ENCODE assay signal across 37 mouse cellular contexts in the genomic region with DNA sequence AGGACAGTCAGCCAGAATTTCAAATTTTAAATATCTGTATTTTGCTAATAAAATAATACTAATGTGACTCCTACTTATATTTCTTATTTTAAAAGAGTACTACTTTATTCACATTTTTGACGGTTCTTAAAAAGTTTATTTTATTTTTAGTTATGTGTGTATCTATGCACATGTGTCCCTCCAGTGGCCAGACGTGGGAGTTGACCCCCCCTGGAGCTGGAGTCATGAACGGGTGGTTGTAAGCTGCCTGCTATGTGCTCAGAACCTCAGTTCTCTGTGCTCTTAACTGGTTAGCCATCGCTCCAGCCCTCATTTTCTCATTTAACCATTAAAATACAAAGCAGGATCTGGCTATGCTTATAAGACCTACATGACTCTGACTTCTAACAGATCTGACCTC. TPM values are rescaled to one million over a fixed set of nuclear protein-coding genes. Genes with fewer than 3 reads are reported as not detected.
A peak's percentile ranks its signal among the peaks of the same experiment; 100 is the strongest.
DNase-seq lines count a peak whose midpoint lies in the region; ATAC-seq and TF ChIP-seq lines count a peak whose summit lies in the region.
"Had no signal": no experiment of that assay in that cellular context is flagged by ENCODE, and none has a peak within 500 bp of the region (broad histone marks: within the 10 kb centered on the region; RNA-seq: fewer than 3 reads in every experiment).

No protein-coding gene starts in this region.

- H3K27me3 ChIP-seq in kidney, embryonic 16.5 days (ENCODE audit: insufficient read depth, low read length) = no peaks in the 10 kb centered on the region
- H3K27me3 ChIP-seq: embryonic facial prominence, embryonic 15.5 days; forebrain, embryonic 12.5 days; hindbrain, embryonic 12.5 days; kidney, embryonic 15.5 days; stomach, embryonic 15.5 days had no signal

- no peak for DNase-seq in layer of hippocampus, adult 2 months (ENCODE audit: low spot score in 2 of 2)
- no peak for DNase-seq in layer of hippocampus, adult 8-10 months (ENCODE audit: low spot score in 2 of 2)
- DNase-seq in 3T3-L1 (ENCODE audit: low read depth, low spot score) (peak; percentile 26), 416B (ENCODE audit: low read depth) (peak; percentile 37), R1 (ENCODE audit: low read depth, low spot score) (peak; percentile 38)
- DNase-seq: adrenal gland, adult 8-10 months; cerebellum, adult 2 months; cerebellum, postnatal 14 days; forebrain, postnatal 0 days; heart, postnatal 36 days; kidney, adult 11 months; lung, adult 18-20 months; lung, postnatal 14 days; midbrain, embryonic 14.5 days; right cerebral cortex, postnatal 14 days; thymus, postnatal 4 days had no signal

- ATAC-seq in megakaryocyte, adult 5-6 weeks (ENCODE audit: poor library complexity, severe bottlenecking) = no peak
- ATAC-seq in kidney, embryonic 16.5 days (ENCODE audit: low FRiP score, low TSS enrichment) = no peak
- ATAC-seq: CD4-positive, CD25-positive, alpha-beta regulatory T cell, adult 4 months; forebrain, postnatal 0 days; hindbrain, postnatal 0 days had no signal

- 71% methylated on average over 4 of the region's 4 CpGs for WGBS in kidney, embryonic 16.5 days

- no peaks in the 10 kb centered on the region for H3K36me3 ChIP-seq in kidney, embryonic 16.5 days (ENCODE audit: insufficient read depth, low read length)
- H3K36me3 ChIP-seq: embryonic facial prominence, embryonic 15.5 days; forebrain, embryonic 12.5 days; hindbrain, embryonic 12.5 days; kidney, embryonic 15.5 days; stomach, embryonic 15.5 days had no signal

- H3K9me3 ChIP-seq in kidney, embryonic 16.5 days (ENCODE audit: low read length) = 0 out of 2 replicates have a peak, but pooled peaks cover 2% of the 10 kb centered on the region
- H3K9me3 ChIP-seq: embryonic facial prominence, embryonic 15.5 days; forebrain, embryonic 12.5 days; hindbrain, embryonic 12.5 days; kidney, embryonic 15.5 days; stomach, embryonic 15.5 days had no signal

- TF ChIP-seq CTCF in layer of hippocampus, adult 2 months (conservative IDR thresholded peaks at IDR 0.05) = peak; percentile 35

- H3K27ac ChIP-seq in layer of hippocampus, adult 2 months = no peak overlapping the region
- no peak overlapping the region for H3K27ac ChIP-seq in kidney, embryonic 16.5 days (ENCODE audit: low read length)
- H3K27ac ChIP-seq: embryonic facial prominence, embryonic 15.5 days; forebrain, embryonic 12.5 days; hindbrain, embryonic 12.5 days; hindbrain, postnatal 0 days; kidney, embryonic 15.5 days; stomach, embryonic 15.5 days had no signal

- H3K9ac ChIP-seq in kidney, embryonic 16.5 days (replicated peaks; ENCODE audit: low read length) = no peak overlapping the region
- H3K9ac ChIP-seq: embryonic facial prominence, embryonic 15.5 days; forebrain, embryonic 12.5 days; forebrain, postnatal 0 days; hindbrain, embryonic 12.5 days; kidney, embryonic 15.5 days; stomach, embryonic 15.5 days had no signal

- no peak overlapping the region for H3K4me3 ChIP-seq in layer of hippocampus, adult 2 months
- H3K4me3 ChIP-seq in kidney, embryonic 16.5 days (ENCODE audit: low read length) = no peak overlapping the region
- H3K4me3 ChIP-seq: embryonic facial prominence, embryonic 15.5 days; forebrain, embryonic 12.5 days; hindbrain, embryonic 12.5 days; kidney, embryonic 15.5 days; stomach, embryonic 15.5 days had no signal

- peaks cover 2% of the 10 kb centered on the region; the same call in 1 of the 2 replicates for H3K4me1 ChIP-seq in kidney, embryonic 16.5 days (ENCODE audit: insufficient read depth, low read length)
- H3K4me1 ChIP-seq: embryonic facial prominence, embryonic 15.5 days; forebrain, embryonic 12.5 days; hindbrain, embryonic 12.5 days; stomach, embryonic 15.5 days had no signal

- no peak overlapping the region for H3K4me2 ChIP-seq in kidney, embryonic 16.5 days (replicated peaks; ENCODE audit: low read depth, low read length)
- H3K4me2 ChIP-seq: embryonic facial prominence, embryonic 15.5 days; forebrain, embryonic 12.5 days; hindbrain, embryonic 12.5 days; kidney, embryonic 15.5 days; stomach, embryonic 15.5 days had no signal

RNA-seq across cellular contexts. Expression of a gene that starts 15.8 kb away (rescaled TPM):
- total RNA-seq in layer of hippocampus, adult 2 months (2021) = 10 to 100 TPM; 18.0 to 21.4 TPM
- total RNA-seq in layer of hippocampus, adult 8-10 months (2022) = 10 to 100 TPM; 19.1 to 28.1 (median 23.7) TPM
- 16.7 and 22.0 TPM in 2 replicates for total RNA-seq in megakaryocyte, adult 5-6 weeks (2015)
- 13.3 and 14.9 TPM in 2 replicates for total RNA-seq in megakaryocyte, adult 5-6 weeks (2017)
- polyA plus RNA-seq in kidney, embryonic 16.5 days (2015; fragmentation: Nextera tagmentation; extraction: Ambion mirVana) = 76.3 and 81.1 TPM in 2 replicates

RNA-seq across cellular contexts. Expression of a gene that starts 27.0 kb away (rescaled TPM):
- 1 to 10 TPM; 1.4 to 1.7 TPM for total RNA-seq in layer of hippocampus, adult 2 months (2021)
- 1 to 10 TPM; 1.1 to 1.4 (median 1.3) TPM for total RNA-seq in layer of hippocampus, adult 8-10 months (2022)
- not detected in 2 replicates for total RNA-seq in megakaryocyte, adult 5-6 weeks (2015)
- total RNA-seq in megakaryocyte, adult 5-6 weeks (2017) = not detected in 2 replicates
- polyA plus RNA-seq in kidney, embryonic 16.5 days (2015; fragmentation: Nextera tagmentation; extraction: Ambion mirVana) = 1.5 and 1.7 TPM in 2 replicates
- total RNA-seq: gastrocnemius, adult 8-10 months; gastrocnemius, postnatal 4 days; liver, adult 2 months had no signal
- polyA plus RNA-seq: CD4-positive, CD25-positive, alpha-beta regulatory T cell, adult 4 months; large intestine, adult 2 months; liver, adult 2 months had no signal

RNA-seq across cellular contexts. Expression of a gene that starts 53.0 kb away (rescaled TPM):
- not detected for total RNA-seq in layer of hippocampus, adult 2 months (2021)
- total RNA-seq in layer of hippocampus, adult 8-10 months (2022) = not detected
- not detected in 2 replicates for total RNA-seq in megakaryocyte, adult 5-6 weeks (2015)
- total RNA-seq in megakaryocyte, adult 5-6 weeks (2017) = not detected in 2 replicates
- polyA plus RNA-seq in kidney, embryonic 16.5 days (2015; fragmentation: Nextera tagmentation; extraction: Ambion mirVana) = not detected in 2 replicates
- total RNA-seq: adrenal gland, adult 8-10 months; adrenal gland, postnatal 4 days; forebrain, postnatal 0 days; gastrocnemius, adult 8-10 months; gastrocnemius, postnatal 4 days; heart, postnatal 36 days; hindbrain, postnatal 0 days; layer of hippocampus, postnatal 10 days; left cerebral cortex, adult 18-20 months; liver, adult 2 months; monocyte, adult 5-6 weeks had no signal
- polyA plus RNA-seq: CD4-positive, CD25-positive, alpha-beta regulatory T cell, adult 4 months; cerebellum, adult 2 months; cortical plate, adult 2 months; embryonic facial prominence, embryonic 15.5 days; forebrain, embryonic 12.5 days; heart, embryonic 16.5 days; hindbrain, embryonic 12.5 days; hindbrain, postnatal 0 days; kidney, embryonic 15.5 days; large intestine, adult 2 months; limb, embryonic 11.5 days; liver, adult 2 months; midbrain, embryonic 14.5 days; neural tube, embryonic 14.5 days; stomach, embryonic 15.5 days had no signal

Comparison
In these comparisons a context has a peak if more than half of its experiments do, and no peak if none do; other contexts are left out.
1. DNase-seq: peak in 3T3-L1 (single experiment), 416B (single experiment) and R1 (single experiment); none in layer of hippocampus, adult 2 months (0 of 2) and layer of hippocampus, adult 8-10 months (0 of 2).